In the genomic region with DNA sequence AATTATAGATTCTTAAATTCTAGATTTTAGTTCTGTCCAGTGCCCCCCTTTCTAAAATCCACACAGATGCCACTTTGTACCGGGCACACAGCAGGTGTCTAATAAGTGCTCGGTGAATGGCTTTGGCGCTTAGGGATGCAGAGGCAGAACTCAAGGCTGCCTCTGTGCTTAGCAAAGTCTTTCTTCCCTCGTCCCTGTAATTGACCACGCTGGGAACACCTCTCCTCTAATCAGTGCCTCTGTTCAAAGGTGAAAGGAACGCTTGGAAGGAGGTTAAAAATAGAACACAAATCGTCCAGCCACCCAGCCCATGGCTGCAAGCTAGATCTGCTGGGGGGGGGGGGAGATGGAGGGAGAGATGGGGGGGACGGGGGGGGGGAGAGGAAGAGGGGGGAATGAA, we compare ENCODE assay signal across 35 mouse cellular contexts. TPM values are rescaled to one million over a fixed set of nuclear protein-coding genes. Genes with fewer than 3 reads are reported as not detected.
DNase-seq lines count a peak whose midpoint lies in the region; ATAC-seq and TF ChIP-seq lines count a peak whose summit lies in the region.
"Had no signal": no experiment of that assay in that cellular context is flagged by ENCODE, and none has a peak within 500 bp of the region (broad histone marks: within the 10 kb centered on the region; RNA-seq: fewer than 3 reads in every experiment).

No protein-coding gene starts in this region.

- ATAC-seq in intestine, embryonic 16.5 days: peak; percentile 70
- no peak for ATAC-seq in stomach, postnatal 0 days (ENCODE audit: low FRiP score, low TSS enrichment)
- ATAC-seq: midbrain, embryonic 15.5 days had no signal

- 23% methylated on average over 8 of the region's 8 CpGs for WGBS in heart, embryonic 10.5 days
- WGBS in intestine, embryonic 16.5 days: 31% methylated on average over 7 of the region's 8 CpGs
- 36% methylated on average over 7 of the region's 8 CpGs for WGBS in stomach, postnatal 0 days

- no peak overlapping the region for H3K9ac ChIP-seq in intestine, embryonic 16.5 days (ENCODE audit: low read depth, low read length)
- H3K9ac ChIP-seq in stomach, postnatal 0 days (ENCODE audit: low read length): no peak overlapping the region
- H3K9ac ChIP-seq: embryonic facial prominence, embryonic 12.5 days; hindbrain, embryonic 14.5 days; liver, embryonic 14.5 days; midbrain, embryonic 15.5 days; neural tube, embryonic 15.5 days had no signal

- 0 out of 2 replicates have a peak overlapping the region, but pooled peaks have one; percentile 22 for H3K27ac ChIP-seq in heart, embryonic 10.5 days
- H3K27ac ChIP-seq in intestine, embryonic 16.5 days (ENCODE audit: low read length): peak overlapping the region; percentile 76
- H3K27ac ChIP-seq in stomach, postnatal 0 days (replicated peaks): no peak overlapping the region
- H3K27ac ChIP-seq: embryonic facial prominence, embryonic 12.5 days; hindbrain, embryonic 14.5 days; liver, embryonic 14.5 days; macrophage; midbrain, embryonic 15.5 days; neural tube, embryonic 15.5 days had no signal

- TF ChIP-seq CTCF in brain, embryonic 14.5 days (IDR thresholded peaks at IDR 0.05; ENCODE audit: borderline replicate concordance, extremely low read depth, insufficient read depth, insufficient read length): no peak
- TF ChIP-seq CTCF in stomach, postnatal 0 days (IDR thresholded peaks at IDR 0.05; ENCODE audit: low read depth): no peak

- no peak for DNase-seq in heart, embryonic 10.5 days (ENCODE audit: low spot score)
- DNase-seq in heart, postnatal 10 days: no peak
- DNase-seq in brain, embryonic 14.5 days (ENCODE audit: low read depth): peak; percentile 38
- DNase-seq in stomach, postnatal 0 days (ENCODE audit: low spot score): peak; percentile 19
- DNase-seq in adrenal gland, postnatal 14 days: no peak
- no peak for DNase-seq in left cerebral cortex, adult 8-10 months (ENCODE audit: low spot score in 2 of 2)
- DNase-seq: adrenal gland, adult 8-10 months; B cell, adult 2 months; cerebellum, adult 11 months; cerebellum, adult 9-11 months; embryo, embryonic 11 days; heart, postnatal 4 days; kidney, adult 9 months; kidney, postnatal 10 days; layer of hippocampus, postnatal 36 days; liver; lung, adult 2 months; lung, postnatal 10 days; retina, postnatal 1 day; right cerebral cortex, postnatal 25 days; thymus, postnatal 4 days had no signal

- 0 out of 2 replicates have a peak overlapping the region, but pooled peaks have one; percentile 12 for H3K4me3 ChIP-seq in heart, embryonic 10.5 days
- no peak overlapping the region for H3K4me3 ChIP-seq in intestine, embryonic 16.5 days (ENCODE audit: low read length)
- no peak overlapping the region for H3K4me3 ChIP-seq in stomach, postnatal 0 days (ENCODE audit: low read depth, low read length)
- H3K4me3 ChIP-seq: embryonic facial prominence, embryonic 12.5 days; midbrain, embryonic 15.5 days; neural tube, embryonic 15.5 days had no signal

- H3K4me1 ChIP-seq in heart, embryonic 10.5 days: peaks cover 27% of the 10 kb centered on the region
- peaks cover 12% of the 10 kb centered on the region for H3K4me1 ChIP-seq in intestine, embryonic 16.5 days (ENCODE audit: control insufficient read depth, insufficient read depth, low read length)
- H3K4me1 ChIP-seq in stomach, postnatal 0 days (replicated peaks; ENCODE audit: control insufficient read depth, insufficient read depth): no peaks in the 10 kb centered on the region
- H3K4me1 ChIP-seq: midbrain, embryonic 15.5 days; neural tube, embryonic 15.5 days had no signal

- no peak for TF ChIP-seq POLR2A in brain, embryonic 14.5 days (IDR thresholded peaks at IDR 0.05; ENCODE audit: borderline replicate concordance, extremely low read depth, insufficient read depth, insufficient read length, poor library complexity, severe bottlenecking)

- no peaks in the 10 kb centered on the region for H3K9me3 ChIP-seq in heart, embryonic 10.5 days
- no peaks in the 10 kb centered on the region for H3K9me3 ChIP-seq in intestine, embryonic 16.5 days (ENCODE audit: control insufficient read depth, low read length)
- H3K9me3 ChIP-seq in stomach, postnatal 0 days (ENCODE audit: control insufficient read depth, low read length): no peaks in the 10 kb centered on the region
- H3K9me3 ChIP-seq: embryonic facial prominence, embryonic 12.5 days; midbrain, embryonic 15.5 days; neural tube, embryonic 15.5 days had no signal

- no peak overlapping the region for H3K4me2 ChIP-seq in intestine, embryonic 16.5 days (ENCODE audit: low read depth, low read length)
- H3K4me2 ChIP-seq in stomach, postnatal 0 days (replicated peaks; ENCODE audit: low read depth): no peak overlapping the region
- H3K4me2 ChIP-seq: embryonic facial prominence, embryonic 12.5 days; hindbrain, embryonic 14.5 days; midbrain, embryonic 15.5 days; neural tube, embryonic 15.5 days had no signal

- no peaks in the 10 kb centered on the region for H3K36me3 ChIP-seq in heart, embryonic 10.5 days
- H3K36me3 ChIP-seq in intestine, embryonic 16.5 days (ENCODE audit: control insufficient read depth, insufficient read depth, low read length): no peaks in the 10 kb centered on the region
- H3K36me3 ChIP-seq in stomach, postnatal 0 days (ENCODE audit: control insufficient read depth, insufficient read depth, low read length): no peaks in the 10 kb centered on the region
- H3K36me3 ChIP-seq: embryonic facial prominence, embryonic 12.5 days had no signal

- intact Hi-C loops in heart, postnatal 10 days (cut with DNase I): no loop called here

- no peak for TF ChIP-seq EP300 in stomach, postnatal 0 days (optimal IDR thresholded peaks at IDR 0.05)

- H3K27me3 ChIP-seq in heart, embryonic 10.5 days (ENCODE audit: insufficient read depth, poor library complexity, severe bottlenecking): 0 out of 2 replicates have a peak, but pooled peaks cover 4% of the 10 kb centered on the region
- H3K27me3 ChIP-seq in intestine, embryonic 16.5 days (replicated peaks; ENCODE audit: control insufficient read depth, insufficient read depth, low read length): no peaks in the 10 kb centered on the region
- H3K27me3 ChIP-seq in stomach, postnatal 0 days (ENCODE audit: control insufficient read depth, insufficient read depth, low read length): no peaks in the 10 kb centered on the region
- H3K27me3 ChIP-seq: embryonic facial prominence, embryonic 12.5 days; midbrain, embryonic 15.5 days; neural tube, embryonic 15.5 days had no signal

RNA-seq across cellular contexts. Expression of gene Usp30, which starts 24.8 kb away (rescaled TPM):
- polyA plus RNA-seq in heart, embryonic 10.5 days (2016; fragmentation: Nextera tagmentation; extraction: Ambion mirVana): 9.9 and 10.2 TPM in 2 replicates
- 10 to 100 TPM; 15.4 to 17.7 TPM for total RNA-seq in heart, postnatal 10 days (2021)
- polyA plus RNA-seq in brain, embryonic 14.5 days (2012; rRNA removed): 40.0 and 41.6 TPM in 2 replicates
- 9.1 and 9.3 TPM in 2 replicates for polyA plus RNA-seq in intestine, embryonic 16.5 days (2015; fragmentation: Nextera tagmentation; extraction: Ambion mirVana)
- polyA plus RNA-seq in stomach, postnatal 0 days (2015; fragmentation: Nextera tagmentation; extraction: Ambion mirVana): 5.3 and 5.7 TPM in 2 replicates
- 24.9 and 25.7 TPM in 2 replicates for total RNA-seq in adrenal gland, postnatal 14 days (2021)
- total RNA-seq in left cerebral cortex, adult 8-10 months (2022): 10 to 100 TPM; 36.5 to 43.3 (median 42.3) TPM

RNA-seq across cellular contexts. Expression of gene Dao, which starts 37.0 kb away (rescaled TPM):
- not detected in 2 replicates for polyA plus RNA-seq in heart, embryonic 10.5 days (2016; fragmentation: Nextera tagmentation; extraction: Ambion mirVana)
- total RNA-seq in heart, postnatal 10 days (2021): not detected
- polyA plus RNA-seq in brain, embryonic 14.5 days (2012; rRNA removed): not detected in 2 replicates
- polyA plus RNA-seq in intestine, embryonic 16.5 days (2015; fragmentation: Nextera tagmentation; extraction: Ambion mirVana): 31.0 and 32.5 TPM in 2 replicates
- polyA plus RNA-seq in stomach, postnatal 0 days (2015; fragmentation: Nextera tagmentation; extraction: Ambion mirVana): 0.15 and 0.24 TPM in 2 replicates
- total RNA-seq in adrenal gland, postnatal 14 days (2021): not detected in 2 replicates
- total RNA-seq in left cerebral cortex, adult 8-10 months (2022): under 1 TPM in 1 of 4 experiments, not detected in 3; 0.30 TPM
- total RNA-seq: adrenal gland, adult 8-10 months; gastrocnemius, adult 8-10 months; heart, adult 8-10 months; heart, postnatal 4 days; left cerebral cortex, postnatal 14 days; megakaryocyte-erythroid progenitor cell, adult 5-6 weeks had no signal
- polyA plus RNA-seq: embryonic facial prominence, embryonic 12.5 days; heart, embryonic 16.5 days; hindbrain, embryonic 14.5 days; limb, embryonic 11.5 days; liver, embryonic 14.5 days; macrophage; midbrain, embryonic 15.5 days; neural tube, embryonic 15.5 days had no signal

RNA-seq across cellular contexts. Expression of gene Ssh1, which starts 46.8 kb away (rescaled TPM):
- 16.7 and 18.3 TPM in 2 replicates for polyA plus RNA-seq in heart, embryonic 10.5 days (2016; fragmentation: Nextera tagmentation; extraction: Ambion mirVana)
- 10 to 100 TPM; 18.6 to 20.3 TPM for total RNA-seq in heart, postnatal 10 days (2021)
- 12.2 and 19.2 TPM in 2 replicates for polyA plus RNA-seq in brain, embryonic 14.5 days (2012; rRNA removed)
- polyA plus RNA-seq in intestine, embryonic 16.5 days (2015; fragmentation: Nextera tagmentation; extraction: Ambion mirVana): 7.1 and 7.8 TPM in 2 replicates
- polyA plus RNA-seq in stomach, postnatal 0 days (2015; fragmentation: Nextera tagmentation; extraction: Ambion mirVana): 5.0 and 5.3 TPM in 2 replicates
- total RNA-seq in adrenal gland, postnatal 14 days (2021): 18.8 and 21.2 TPM in 2 replicates
- total RNA-seq in left cerebral cortex, adult 8-10 months (2022): 10 to 100 TPM; 25.6 to 29.5 (median 27.1) TPM

RNA-seq across cellular contexts. Expression of gene Svop, which starts 50.9 kb away (rescaled TPM):
- polyA plus RNA-seq in heart, embryonic 10.5 days (2016; fragmentation: Nextera tagmentation; extraction: Ambion mirVana): 0.23 and 0.46 TPM in 2 replicates
- total RNA-seq in heart, postnatal 10 days (2021): not detected
- 70.1 and 81.5 TPM in 2 replicates for polyA plus RNA-seq in brain, embryonic 14.5 days (2012; rRNA removed)
- 1.7 and 2.0 TPM in 2 replicates for polyA plus RNA-seq in intestine, embryonic 16.5 days (2015; fragmentation: Nextera tagmentation; extraction: Ambion mirVana)
- polyA plus RNA-seq in stomach, postnatal 0 days (2015; fragmentation: Nextera tagmentation; extraction: Ambion mirVana): 1.1 and 1.2 TPM in 2 replicates
- 3.2 and 4.1 TPM in 2 replicates for total RNA-seq in adrenal gland, postnatal 14 days (2021)
- 100 to 1,000 TPM; 160 to 171 (median 163) TPM for total RNA-seq in left cerebral cortex, adult 8-10 months (2022)
- total RNA-seq: gastrocnemius, adult 8-10 months; heart, adult 8-10 months; megakaryocyte-erythroid progenitor cell, adult 5-6 weeks had no signal
- polyA plus RNA-seq: liver, embryonic 14.5 days; lung, adult 2 months; macrophage; thymus, postnatal 0 days had no signal

Comparison
In these comparisons a context has a peak if more than half of its experiments do, and no peak if none do; other contexts are left out.
1. DNase-seq: peak in brain, embryonic 14.5 days (single experiment) and stomach, postnatal 0 days (single experiment); none in heart, embryonic 10.5 days (single experiment), heart, postnatal 10 days (0 of 2), adrenal gland, postnatal 14 days (single experiment) and left cerebral cortex, adult 8-10 months (0 of 2).
2. RNA of gene Dao, which starts 37.0 kb away (polyA plus RNA-seq): 31.0 to 32.5 TPM in intestine, embryonic 16.5 days; 0.15 to 0.24 TPM in stomach, postnatal 0 days, not detected in brain, embryonic 14.5 days and not detected in heart, embryonic 10.5 days; every median in the first group is over 10 times any median in the second.